Mouse (Mus musculus): ENCODE data around the gene Hps4. TPM values are rescaled to one million over a fixed set of nuclear protein-coding genes. Genes with fewer than 3 reads are reported as not detected.

The Hps4 gene
- polyA plus RNA-seq, 1 experiment from 2014 or later: 18.7 TPM

- no peaks in the 10 kb centered on the region for H3K9me3 ChIP-seq (replicated peaks)
- no peak overlapping the region for H3K4me3 ChIP-seq
- H3K36me3 ChIP-seq: peaks cover 73% of the 10 kb centered on the region
- 84% methylated on average over 8 of the region's 8 CpGs for WGBS (ENCODE audit: insufficient replicate concordance)
- H3K27ac ChIP-seq: no peak overlapping the region
- no peaks in the 10 kb centered on the region for H3K27me3 ChIP-seq (replicated peaks)
- H3K9ac ChIP-seq: no peak overlapping the region
- no peak for ATAC-seq
- H3K4me2 ChIP-seq: no peak overlapping the region
- H3K4me1 ChIP-seq: peaks cover 28% of the 10 kb centered on the region
These were observed 6.3 kb downstream of the Hps4 start for GRCm38 (mm10) chr5:112349169-112349568.

- H3K27ac ChIP-seq: 0 out of 2 replicates have a peak overlapping the region, but pooled peaks have one; percentile 42
- H3K9me3 ChIP-seq (replicated peaks): no peaks in the 10 kb centered on the region
- H3K4me3 ChIP-seq: no peak overlapping the region
- no peak for ATAC-seq
- H3K4me1 ChIP-seq: peaks cover 55% of the 10 kb centered on the region
- peak overlapping the region; percentile 24; the same call in 1 of the 2 replicates for H3K4me2 ChIP-seq
- peaks cover 68% of the 10 kb centered on the region for H3K36me3 ChIP-seq
- no peaks in the 10 kb centered on the region for H3K27me3 ChIP-seq (replicated peaks)
- H3K9ac ChIP-seq: no peak overlapping the region
- 47% methylated on average over 6 of the region's 6 CpGs for WGBS (ENCODE audit: insufficient replicate concordance)
These were observed 12.6 kb downstream of the Hps4 start for GRCm38 (mm10) chr5:112355493-112355892.

GRCm38 (mm10) chr5:112355910-112356309 is 13.0 kb downstream of the Hps4 start, which contains the start of gene Gm6583:
Gm6583 (minus strand) TSS chr5:112356033.
- Histone ChIP-seq H3K4me1 (peaks cover 55% of the 10 kb centered on the region), H3K27ac (peak within 1 kb of the TSS; percentile 42; the same call in 1 of the 2 replicates), H3K36me3 (peaks cover 64% of the 10 kb centered on the region), H3K4me2 (peak within 1 kb of the TSS; percentile 24; the same call in 1 of the 2 replicates), H3K9ac (no peak within 1 kb of the TSS; the same call in 1 of the 2 replicates), H3K9me3 (replicated peaks) (no peaks in the 10 kb centered on the region), H3K4me3 (no peak within 1 kb of the TSS), H3K27me3 (replicated peaks) (no peaks in the 10 kb centered on the region)
- ATAC-seq: peak; percentile 11
- 40% methylated on average over 13 of the region's 13 CpGs for WGBS (ENCODE audit: insufficient replicate concordance)

GRCm38 (mm10) chr5:112356322-112356721 is 13.4 kb downstream of the Hps4 start:
- Histone ChIP-seq H3K4me3 (no peak overlapping the region), H3K4me2 (0 out of 2 replicates have a peak overlapping the region, but pooled peaks have one; percentile 24), H3K36me3 (peaks cover 64% of the 10 kb centered on the region), H3K9ac (no peak overlapping the region), H3K27ac (peak overlapping the region; percentile 42; the same call in 1 of the 2 replicates), H3K27me3 (replicated peaks) (no peaks in the 10 kb centered on the region), H3K9me3 (replicated peaks) (no peaks in the 10 kb centered on the region), H3K4me1 (peaks cover 55% of the 10 kb centered on the region)
- ATAC-seq: no peak; the same call in 1 of the 2 replicates
- WGBS (ENCODE audit: insufficient replicate concordance): 66% methylated on average over 9 of the region's 9 CpGs

GRCm38 (mm10) chr5:112359520-112359919 is 16.6 kb downstream of the Hps4 start:
- Histone ChIP-seq H3K4me3 (peak overlapping the region; percentile 23), H3K27me3 (replicated peaks) (no peaks in the 10 kb centered on the region), H3K9ac (peak overlapping the region; percentile 51), H3K4me2 (peak overlapping the region; percentile 64), H3K9me3 (replicated peaks) (peaks cover 4% of the 10 kb centered on the region; the same call in 1 of the 2 replicates), H3K27ac (peak overlapping the region; percentile 91), H3K36me3 (peaks cover 66% of the 10 kb centered on the region), H3K4me1 (peaks cover 70% of the 10 kb centered on the region)
- 17% methylated on average over 4 of the region's 4 CpGs for WGBS (ENCODE audit: insufficient replicate concordance)
- ATAC-seq: peak; percentile 91

- peaks cover 66% of the 10 kb centered on the region for H3K36me3 ChIP-seq
- no peaks in the 10 kb centered on the region for H3K27me3 ChIP-seq (replicated peaks)
- ATAC-seq: peak; percentile 4; the same call in 1 of the 2 replicates
- H3K4me1 ChIP-seq: peaks cover 66% of the 10 kb centered on the region
- peak overlapping the region; percentile 64 for H3K4me2 ChIP-seq
- peak overlapping the region; percentile 91 for H3K27ac ChIP-seq
- 0 out of 2 replicates have a peak overlapping the region, but pooled peaks have one; percentile 23 for H3K4me3 ChIP-seq
- H3K9me3 ChIP-seq (replicated peaks): peaks cover 4% of the 10 kb centered on the region; the same call in 1 of the 2 replicates
- WGBS (ENCODE audit: insufficient replicate concordance): 77% methylated on average over 3 of the region's 3 CpGs
- H3K9ac ChIP-seq: 0 out of 2 replicates have a peak overlapping the region, but pooled peaks have one; percentile 51
These were observed 17.2 kb downstream of the Hps4 start for GRCm38 (mm10) chr5:112360077-112360476.

- peaks cover 63% of the 10 kb centered on the region for H3K36me3 ChIP-seq
- WGBS (ENCODE audit: insufficient replicate concordance): 87% methylated on average over 10 of the region's 10 CpGs
These were observed 21.4 kb downstream of the Hps4 start for GRCm38 (mm10) chr5:112364184-112364797.

GRCm38 (mm10) chr5:112366879-112367278 is 24.0 kb downstream of the Hps4 start:
- Histone ChIP-seq H3K27ac (no peak overlapping the region), H3K27me3 (replicated peaks) (no peaks in the 10 kb centered on the region), H3K4me3 (no peak overlapping the region), H3K36me3 (peaks cover 82% of the 10 kb centered on the region), H3K4me2 (no peak overlapping the region), H3K4me1 (peaks cover 15% of the 10 kb centered on the region; the same call in 1 of the 2 replicates), H3K9ac (no peak overlapping the region), H3K9me3 (replicated peaks) (peaks cover 4% of the 10 kb centered on the region; the same call in 1 of the 2 replicates)
- no peak for ATAC-seq
- 85% methylated on average over 6 of the region's 6 CpGs for WGBS (ENCODE audit: insufficient replicate concordance)

More at GRCm38 (mm10) chr5:112364184-112364797, 21.4 kb downstream of the Hps4 start:
- Histone ChIP-seq H3K4me3 (no peak overlapping the region), H3K4me2 (no peak overlapping the region), H3K27ac (no peak overlapping the region), H3K9me3 (replicated peaks) (peaks cover 4% of the 10 kb centered on the region; the same call in 1 of the 2 replicates), H3K27me3 (replicated peaks) (no peaks in the 10 kb centered on the region), H3K9ac (no peak overlapping the region), H3K4me1 (peaks cover 28% of the 10 kb centered on the region)
- ATAC-seq: no peak

GRCm38 (mm10) chr5:112367338-112367737 is 24.5 kb downstream of the Hps4 start:
- Histone ChIP-seq H3K27ac (no peak overlapping the region), H3K9ac (no peak overlapping the region), H3K4me2 (no peak overlapping the region), H3K4me3 (no peak overlapping the region), H3K9me3 (replicated peaks) (no peaks in the 10 kb centered on the region), H3K4me1 (peaks cover 15% of the 10 kb centered on the region; the same call in 1 of the 2 replicates), H3K36me3 (peaks cover 82% of the 10 kb centered on the region), H3K27me3 (replicated peaks) (no peaks in the 10 kb centered on the region)
- ATAC-seq: no peak
- WGBS (ENCODE audit: insufficient replicate concordance): 73% methylated on average over 4 of the region's 4 CpGs

- H3K36me3 ChIP-seq: peaks cover 83% of the 10 kb centered on the region
- WGBS (ENCODE audit: insufficient replicate concordance): 75% methylated on average over 12 of the region's 12 CpGs
- no peak overlapping the region for H3K4me2 ChIP-seq
- ATAC-seq: no peak
- H3K4me3 ChIP-seq: no peak overlapping the region
- H3K27ac ChIP-seq: no peak overlapping the region
- peaks cover 13% of the 10 kb centered on the region; the same call in 1 of the 2 replicates for H3K4me1 ChIP-seq
- no peaks in the 10 kb centered on the region for H3K9me3 ChIP-seq (replicated peaks)
- no peaks in the 10 kb centered on the region for H3K27me3 ChIP-seq (replicated peaks)
- H3K9ac ChIP-seq: no peak overlapping the region
These were observed 25.0 kb downstream of the Hps4 start for GRCm38 (mm10) chr5:112367929-112368328.

GRCm38 (mm10) chr5:112368666-112369065 is 25.8 kb downstream of the Hps4 start:
- 87% methylated on average over 10 of the region's 10 CpGs for WGBS (ENCODE audit: insufficient replicate concordance)
- Histone ChIP-seq H3K36me3 (peaks cover 83% of the 10 kb centered on the region), H3K4me2 (no peak overlapping the region), H3K9me3 (replicated peaks) (no peaks in the 10 kb centered on the region), H3K27ac (no peak overlapping the region), H3K4me1 (peaks cover 6% of the 10 kb centered on the region; the same call in 1 of the 2 replicates), H3K4me3 (no peak overlapping the region), H3K27me3 (replicated peaks) (no peaks in the 10 kb centered on the region), H3K9ac (no peak overlapping the region)
- no peak for ATAC-seq

- Histone ChIP-seq H3K36me3 (peaks cover 83% of the 10 kb centered on the region), H3K4me1 (no peaks in the 10 kb centered on the region), H3K4me3 (no peak overlapping the region), H3K9me3 (replicated peaks) (no peaks in the 10 kb centered on the region), H3K27me3 (replicated peaks) (no peaks in the 10 kb centered on the region), H3K9ac (no peak overlapping the region), H3K27ac (no peak overlapping the region), H3K4me2 (no peak overlapping the region)
- WGBS (ENCODE audit: insufficient replicate concordance): 82% methylated on average over 13 of the region's 13 CpGs
- no peak for ATAC-seq
These were observed 26.4 kb downstream of the Hps4 start for GRCm38 (mm10) chr5:112369326-112369725.
